Mouse (Mus musculus) heart, postnatal 4 days (tissue): Measurements from ENCODE around the gene Dlg1. TPM values are rescaled to one million over a fixed set of nuclear protein-coding genes. Genes with fewer than 3 reads are reported as not detected.
"Not testable (repeated sequence)": the region's sequence is repeated elsewhere in the genome, so short reads cannot be mapped to it uniquely, and the experiment has no call there.

Experiments
- DNase-seq: peaks from one replicate; pipeline ENCODE4 v3.0.0; 2021
- total RNA-seq, 2 experiments: library from RNA; stranded (reverse); gene quantifications; 2 replicates each; pipeline ENCODE4 v1.2.3; 2021

The Dlg1 gene
- total RNA-seq, 2 experiments from 2014 or later, result 42.0 to 43.5 TPM

- DNase-seq, result no peak
Measured at GRCm38 (mm10) chr16:31657502-31657901, 5.7 kb upstream of the Dlg1 start.

DNA sequence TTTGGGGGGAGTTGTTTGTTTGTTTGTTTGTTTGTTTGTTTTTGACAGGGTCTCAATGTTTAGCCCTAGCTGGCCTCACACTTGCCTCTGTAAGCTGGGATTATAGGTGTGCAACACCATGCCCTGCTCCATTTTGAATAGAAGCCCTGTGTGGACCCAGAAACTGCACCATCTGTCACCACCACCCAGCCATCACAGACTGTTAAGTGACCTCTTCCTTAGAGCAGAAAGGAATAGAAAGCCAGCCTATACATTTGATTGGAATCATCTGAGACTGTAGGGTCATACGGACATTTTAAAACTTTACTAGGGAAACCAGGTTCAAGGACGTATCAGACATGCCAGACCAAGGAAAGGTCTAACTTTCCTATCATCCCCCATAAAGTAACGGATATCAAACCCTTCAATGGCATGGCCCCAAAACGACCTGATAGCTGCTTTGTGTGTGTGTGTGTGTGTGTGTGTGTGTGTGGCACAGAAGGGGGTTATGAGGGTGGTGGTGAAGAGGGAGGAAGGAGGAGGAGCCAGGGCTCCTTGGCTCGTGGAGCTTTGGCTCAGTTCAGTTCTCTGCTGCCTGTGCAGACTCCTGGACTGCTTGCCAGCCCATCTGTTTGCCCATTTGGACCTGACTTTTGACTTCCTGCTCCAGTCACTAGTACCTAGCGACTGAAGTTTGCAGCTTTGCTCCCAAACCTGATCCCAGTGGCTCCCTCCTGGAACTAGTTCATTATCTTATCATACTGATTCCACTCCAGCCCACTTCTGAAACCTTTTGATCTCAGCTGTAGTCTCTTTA is 4.5 kb upstream of the Dlg1 start:
- no peak for DNase-seq

GRCm38 (mm10) chr16:31659453-31659852 is 3.8 kb upstream of the Dlg1 start:
- no peak for DNase-seq

- DNase-seq, result no peak
Measured at GRCm38 (mm10) chr16:31662556-31663378, 476 bp upstream of the Dlg1 start.

DNA sequence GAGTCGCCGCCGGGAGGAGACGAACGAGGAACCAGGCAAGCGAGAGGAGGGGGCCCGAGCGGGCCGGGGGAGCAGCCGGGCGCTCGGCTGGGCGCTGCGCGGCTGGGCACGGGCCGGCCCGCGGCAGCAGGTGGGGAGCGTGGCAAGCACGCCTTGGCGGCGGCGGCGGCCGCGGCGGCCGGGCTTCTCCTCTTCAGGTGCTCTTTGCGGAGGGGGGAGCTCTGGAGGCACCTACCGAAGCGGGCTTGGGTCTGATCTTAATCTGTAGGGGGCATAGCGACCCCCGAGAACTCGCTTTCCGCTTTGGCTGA is 999 bp downstream of the Dlg1 start:
- no peak for DNase-seq

GRCm38 (mm10) chr16:31672202-31672601 is 9.0 kb downstream of the Dlg1 start:
- DNase-seq, result no peak

- no peak for DNase-seq
Measured at GRCm38 (mm10) chr16:31677463-31677862, 14.2 kb downstream of the Dlg1 start.

DNA sequence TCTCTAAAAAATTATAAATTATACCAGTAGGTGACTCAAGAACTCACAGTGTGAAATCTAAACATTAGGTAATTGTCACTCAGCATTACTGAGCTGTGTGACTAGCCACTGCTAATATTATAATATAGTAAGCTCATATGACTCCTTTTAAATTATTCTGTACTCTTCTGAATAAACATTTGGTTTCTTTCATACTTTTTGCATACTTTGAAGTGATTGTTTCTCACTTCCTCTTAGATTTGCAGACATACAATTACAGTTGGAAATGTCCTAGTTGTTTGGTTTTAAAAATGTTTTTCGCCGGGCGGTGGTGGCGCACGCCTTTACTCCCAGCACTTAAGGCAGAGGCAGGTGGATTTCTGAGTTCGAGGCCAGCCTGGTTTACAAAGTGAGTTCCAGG is 19.0 kb downstream of the Dlg1 start:
- no peak for DNase-seq

GRCm38 (mm10) chr16:31683670-31684430 is 20.6 kb downstream of the Dlg1 start:
- DNase-seq, result peak; percentile 64

DNA sequence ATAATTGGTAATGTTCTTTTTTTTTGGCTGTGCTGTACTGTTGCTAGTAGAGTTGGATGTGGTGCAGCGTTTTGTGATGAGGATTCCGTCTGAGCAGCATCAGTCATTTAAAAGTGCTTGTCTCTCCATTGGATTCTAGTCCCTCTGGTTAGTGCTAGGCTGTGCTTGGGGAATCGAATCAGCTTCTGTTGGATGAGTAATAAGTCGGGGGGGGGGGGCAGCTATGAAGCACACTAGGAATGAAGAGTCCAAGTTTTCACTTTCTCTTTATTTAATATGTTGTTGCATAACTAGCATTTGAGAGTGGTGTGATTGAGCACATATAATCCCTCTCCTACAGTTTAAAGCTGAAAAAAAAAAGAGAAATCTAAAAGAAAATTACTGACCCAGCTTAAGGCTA is 21.5 kb downstream of the Dlg1 start:
- DNase-seq, result no peak

GRCm38 (mm10) chr16:31687766-31688165 is 24.5 kb downstream of the Dlg1 start:
- DNase-seq, result no peak

- no peak for DNase-seq
Measured at GRCm38 (mm10) chr16:31695286-31696020, 32.2 kb downstream of the Dlg1 start.

DNA sequence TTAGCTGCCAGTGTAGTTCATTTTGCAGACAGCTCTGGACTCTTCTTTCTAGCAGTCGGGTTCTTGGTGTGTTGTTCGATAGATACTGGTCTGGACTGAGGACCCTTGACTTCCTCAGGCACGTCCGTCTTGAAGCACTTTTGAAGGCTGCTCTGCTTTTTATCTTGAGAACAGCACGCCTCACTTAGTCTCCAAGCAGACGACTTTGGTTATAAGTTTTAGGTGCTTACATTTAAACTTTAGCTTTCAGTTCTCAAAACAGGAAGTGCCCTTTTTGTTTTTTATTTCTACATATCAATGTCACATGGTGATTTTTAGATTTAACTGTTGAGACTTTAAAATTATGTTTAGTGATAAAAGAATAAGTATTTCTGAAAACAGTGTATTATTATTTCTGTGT is 33.1 kb downstream of the Dlg1 start:
- DNase-seq, result no peak

DNA sequence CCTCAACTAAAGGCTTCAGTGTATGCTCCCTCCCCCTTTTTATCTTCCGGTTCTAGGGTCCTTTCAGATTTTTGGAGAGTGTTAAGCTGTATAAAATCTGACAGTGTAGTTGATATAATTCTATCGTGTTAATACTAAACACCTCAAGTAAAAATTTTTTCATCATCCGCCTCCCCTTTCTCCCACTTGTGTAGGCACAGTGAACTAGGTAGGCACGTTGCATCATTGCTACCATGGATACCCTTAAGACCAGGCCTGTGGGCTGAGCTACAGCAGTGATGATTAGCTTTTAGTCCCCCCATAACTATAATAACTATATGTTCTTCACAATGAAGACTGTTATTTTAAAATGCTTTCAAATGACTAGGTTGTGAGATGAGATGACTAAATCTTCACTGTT is 34.1 kb downstream of the Dlg1 start:
- no peak for DNase-seq

- no peak for DNase-seq
Measured at GRCm38 (mm10) chr16:31705213-31705612, 42.0 kb downstream of the Dlg1 start.

- DNase-seq, result no peak
Measured at GRCm38 (mm10) chr16:31705904-31706303, 42.7 kb downstream of the Dlg1 start.

DNA sequence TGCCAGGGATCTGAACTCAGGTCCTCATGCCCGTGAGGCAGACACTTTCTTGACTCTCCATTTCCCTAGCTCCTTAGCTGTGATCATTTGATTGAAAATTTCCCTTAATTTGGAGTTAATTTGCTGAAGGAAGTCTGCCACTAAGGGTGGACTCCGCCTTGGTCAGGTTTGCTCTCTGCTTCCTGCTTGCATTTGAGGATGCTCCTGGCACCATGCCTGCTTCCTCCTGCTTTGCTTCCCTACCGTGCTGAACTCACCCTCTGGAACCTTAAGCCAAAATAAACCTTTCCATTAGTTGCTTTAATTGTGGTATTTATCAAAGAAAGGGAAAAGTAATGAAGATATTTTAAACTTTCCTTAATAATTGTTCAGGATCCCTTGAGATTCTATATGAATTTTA is 44.1 kb downstream of the Dlg1 start:
- DNase-seq, result no peak

- no peak for DNase-seq
Measured at GRCm38 (mm10) chr16:31722991-31723390, 59.7 kb downstream of the Dlg1 start.

- DNase-seq, result no peak
Measured at GRCm38 (mm10) chr16:31724121-31724520, 60.9 kb downstream of the Dlg1 start.

DNA sequence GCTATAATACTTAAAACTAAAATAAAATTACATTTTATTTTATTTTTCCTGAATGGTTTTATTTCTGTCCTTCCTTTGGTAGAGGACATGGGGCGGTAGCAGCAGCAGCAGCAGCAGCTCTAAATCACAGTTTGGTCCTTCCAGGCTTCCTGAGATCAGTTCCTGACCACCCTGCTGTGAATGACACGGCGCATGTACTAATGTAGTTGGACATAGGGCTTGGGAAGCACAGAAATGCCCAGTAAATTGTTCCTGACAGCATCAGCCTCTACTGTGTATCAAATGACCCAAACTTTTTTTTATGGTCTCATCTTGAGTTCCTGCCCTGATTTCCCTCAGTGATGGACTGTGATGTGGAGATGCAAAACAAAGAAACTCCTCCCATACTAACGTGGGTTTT is 61.6 kb downstream of the Dlg1 start:
- no peak for DNase-seq

DNA sequence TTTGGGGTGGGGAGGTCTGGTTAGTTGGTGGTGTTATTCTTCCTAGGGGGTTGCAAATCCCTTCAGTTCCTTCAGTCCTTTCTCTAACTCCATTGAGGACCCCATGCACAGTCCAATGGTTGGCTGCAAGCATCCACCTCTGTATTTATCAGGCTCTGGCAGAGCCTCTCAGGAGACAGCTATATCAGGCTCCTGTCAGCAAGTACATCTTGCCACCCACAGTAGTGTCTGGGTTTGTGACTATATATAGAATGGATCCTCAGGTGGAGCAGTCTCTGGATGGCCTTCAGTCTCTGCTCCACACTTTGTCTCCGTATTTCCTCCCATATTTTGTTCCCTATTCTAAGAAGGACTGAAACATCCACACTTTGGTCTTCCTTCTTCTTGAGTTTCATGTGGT is 67.7 kb downstream of the Dlg1 start:
- DNase-seq, result not testable (repeated sequence)

GRCm38 (mm10) chr16:31737081-31737480 is 73.8 kb downstream of the Dlg1 start:
- no peak for DNase-seq

DNA sequence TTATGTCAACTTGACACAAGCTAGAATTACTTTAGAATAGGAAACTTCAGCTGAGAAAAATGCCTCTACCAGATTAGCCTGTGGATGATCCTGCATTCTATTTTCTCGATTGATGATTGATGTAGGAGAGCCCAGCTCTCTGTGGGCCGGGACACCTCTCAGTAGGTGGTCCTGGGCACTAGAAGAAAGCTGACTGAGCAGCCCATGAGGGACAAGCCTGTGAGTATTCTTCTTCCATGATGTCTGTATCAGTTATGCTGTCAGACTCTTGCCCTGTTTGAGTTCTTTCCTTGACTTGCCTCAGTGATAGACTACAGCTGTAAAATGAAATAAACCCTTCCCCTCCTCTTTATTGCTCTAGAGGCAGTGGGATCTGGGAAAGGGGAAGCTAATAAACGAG is 74.5 kb downstream of the Dlg1 start:
- no peak for DNase-seq
